Mouse (Mus musculus) left cerebral cortex, adult 11 months (tissue): ENCODE measurements around the gene Ctbp2.

Source experiments
- DNase-seq: peaks from one replicate; pipeline ENCODE4 v3.0.0; 2022; ENCODE audit warnings: low spot score

Gene Ctbp2

DNA sequence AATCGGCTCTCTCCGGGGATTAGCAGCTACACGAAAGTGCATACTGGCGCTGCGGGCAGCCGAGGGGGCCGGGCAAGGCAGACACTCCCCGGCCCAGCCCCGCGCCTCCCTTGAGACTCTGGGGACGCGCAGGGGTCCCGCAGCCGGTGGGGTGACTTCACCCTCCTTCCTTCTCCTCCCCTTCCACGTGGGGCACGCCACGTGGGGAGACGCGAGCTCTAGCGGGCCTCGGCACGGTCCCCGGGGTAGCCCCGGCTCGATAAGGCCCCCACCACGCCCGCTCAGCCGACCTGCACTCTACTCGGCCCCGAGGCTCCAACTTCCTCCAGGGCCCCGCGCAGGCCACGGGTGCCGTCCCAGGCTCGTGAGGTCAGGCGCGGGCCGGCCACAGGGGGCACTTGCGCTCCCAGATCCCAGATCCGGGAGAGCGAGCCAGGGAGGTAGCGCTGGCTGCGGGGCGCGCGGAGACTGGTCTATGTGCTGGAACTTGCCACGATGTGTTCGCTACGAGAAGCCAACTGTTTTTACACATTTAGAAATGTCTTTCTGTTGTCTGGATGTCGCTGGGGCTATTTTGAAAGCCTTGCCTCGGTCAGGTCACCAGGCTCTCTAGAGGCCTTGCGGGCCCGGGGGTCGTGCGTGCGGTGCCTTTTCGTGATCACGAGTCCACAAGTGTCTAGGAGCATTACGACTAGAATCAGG is at the start of gene Ctbp2:
TSS of gene Ctbp2 (minus strand) at position 356 of the 702 bp plus-strand sequence.
- peak; percentile 26 for DNase-seq

GRCm38 (mm10) chr7:133171403-133172032 is 47.4 kb upstream of the Ctbp2 start:
- DNase-seq, result no peak

GRCm38 (mm10) chr7:133168928-133169327 is 44.8 kb upstream of the Ctbp2 start:
- no peak for DNase-seq

DNA sequence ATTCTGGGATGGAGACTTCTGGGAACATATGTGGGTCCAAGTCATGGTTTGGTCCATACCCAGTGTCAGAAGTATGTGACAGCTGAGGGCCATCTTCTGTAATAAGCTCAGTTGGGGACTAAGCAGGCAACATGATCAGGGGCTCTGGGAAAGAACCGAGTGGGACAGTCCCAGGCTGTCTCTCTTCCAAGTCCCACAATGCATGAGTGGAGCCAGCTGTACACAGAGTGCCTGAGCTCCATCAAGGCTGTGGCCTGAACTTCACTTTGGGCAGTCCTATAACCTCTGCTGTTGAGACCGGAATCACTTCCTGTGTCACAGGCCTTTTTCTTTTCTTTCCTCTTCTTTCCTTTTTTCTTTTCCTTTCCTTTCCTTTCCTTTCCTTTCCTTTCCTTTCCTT is 43.7 kb upstream of the Ctbp2 start:
- DNase-seq, result no peak

GRCm38 (mm10) chr7:133164770-133165169 is 40.6 kb upstream of the Ctbp2 start:
- no peak for DNase-seq

DNA sequence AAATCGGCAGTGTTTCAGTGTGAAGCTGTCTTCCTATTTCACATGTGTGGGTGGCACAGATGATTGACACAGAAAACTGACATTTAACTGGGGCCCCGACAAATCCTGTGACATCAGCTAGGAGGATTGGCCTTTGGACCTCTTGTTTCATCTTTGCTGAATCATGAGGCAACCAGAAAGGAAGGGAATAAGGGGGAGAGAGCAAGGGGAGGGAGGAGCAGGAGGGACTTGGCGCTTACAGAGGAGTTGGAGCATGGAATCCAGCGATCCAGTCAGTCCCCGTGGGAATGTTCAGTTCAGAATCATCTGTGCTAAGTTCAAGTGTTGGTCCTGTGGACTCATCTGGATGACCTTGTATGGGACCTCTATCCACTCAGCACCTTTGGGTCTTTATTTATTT is 38.9 kb upstream of the Ctbp2 start:
- no peak for DNase-seq

- DNase-seq, result no peak
Measured at GRCm38 (mm10) chr7:133162131-133162530, 38.0 kb upstream of the Ctbp2 start.

GRCm38 (mm10) chr7:133161362-133162080 is 37.4 kb upstream of the Ctbp2 start:
- no peak for DNase-seq

DNA sequence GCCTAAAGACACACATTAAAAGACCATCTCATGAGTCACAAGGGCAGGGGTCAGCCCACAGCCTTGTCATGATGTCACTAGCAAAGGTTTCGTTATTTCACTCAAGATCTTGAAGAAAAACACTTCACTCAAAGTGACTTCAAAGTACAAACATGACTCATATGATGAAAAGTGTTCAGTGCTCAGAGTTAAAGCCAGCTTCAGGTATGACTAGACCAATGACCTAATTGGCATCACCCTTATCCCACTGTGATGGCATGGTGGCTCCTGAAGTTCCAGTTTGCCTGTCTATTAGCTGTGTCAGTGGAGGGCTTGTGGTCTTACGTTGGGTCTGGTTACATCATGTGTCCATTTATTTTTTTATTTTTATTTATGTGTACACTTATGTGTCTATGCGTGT is 35.4 kb upstream of the Ctbp2 start:
- DNase-seq, result no peak

DNA sequence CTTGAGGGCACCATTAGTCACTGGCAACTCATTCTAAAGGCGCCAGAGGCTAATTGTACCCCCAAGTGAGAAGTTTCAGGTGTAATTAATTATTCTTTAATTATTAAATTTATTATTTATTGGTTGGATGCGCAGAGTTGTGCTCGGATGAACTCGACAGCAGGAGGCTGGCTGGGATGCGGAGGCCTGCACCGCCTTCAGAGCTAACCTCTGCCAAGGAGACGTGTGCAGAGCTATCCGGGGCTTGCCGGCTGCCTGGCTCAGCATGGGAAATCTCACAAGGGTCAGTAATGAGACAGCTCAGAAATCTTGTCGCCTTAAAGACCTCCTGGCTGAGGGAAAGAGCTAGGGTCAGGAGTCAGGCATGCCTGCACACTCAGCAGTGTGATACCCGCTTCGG is 31.5 kb upstream of the Ctbp2 start:
- no peak for DNase-seq

DNA sequence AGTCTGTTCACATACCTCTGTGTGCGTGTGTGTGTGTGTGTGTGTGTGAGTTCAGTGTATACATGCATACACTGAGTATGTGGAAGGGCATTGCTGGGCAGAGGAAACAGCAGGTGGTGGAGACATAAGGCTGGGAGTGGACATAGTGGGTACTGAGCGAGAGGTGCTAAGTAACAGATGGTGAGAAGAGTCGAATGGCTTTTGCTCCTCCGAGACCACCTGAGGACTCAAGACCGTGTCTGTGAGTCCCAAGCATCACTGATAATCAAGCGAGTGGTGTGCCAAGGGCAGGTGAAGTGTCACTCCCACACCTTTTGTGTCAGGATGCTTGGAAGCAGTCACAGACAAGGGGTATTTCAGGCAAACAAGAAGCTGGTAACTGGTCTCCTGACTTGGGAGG is 30.7 kb upstream of the Ctbp2 start:
- DNase-seq, result no peak

DNA sequence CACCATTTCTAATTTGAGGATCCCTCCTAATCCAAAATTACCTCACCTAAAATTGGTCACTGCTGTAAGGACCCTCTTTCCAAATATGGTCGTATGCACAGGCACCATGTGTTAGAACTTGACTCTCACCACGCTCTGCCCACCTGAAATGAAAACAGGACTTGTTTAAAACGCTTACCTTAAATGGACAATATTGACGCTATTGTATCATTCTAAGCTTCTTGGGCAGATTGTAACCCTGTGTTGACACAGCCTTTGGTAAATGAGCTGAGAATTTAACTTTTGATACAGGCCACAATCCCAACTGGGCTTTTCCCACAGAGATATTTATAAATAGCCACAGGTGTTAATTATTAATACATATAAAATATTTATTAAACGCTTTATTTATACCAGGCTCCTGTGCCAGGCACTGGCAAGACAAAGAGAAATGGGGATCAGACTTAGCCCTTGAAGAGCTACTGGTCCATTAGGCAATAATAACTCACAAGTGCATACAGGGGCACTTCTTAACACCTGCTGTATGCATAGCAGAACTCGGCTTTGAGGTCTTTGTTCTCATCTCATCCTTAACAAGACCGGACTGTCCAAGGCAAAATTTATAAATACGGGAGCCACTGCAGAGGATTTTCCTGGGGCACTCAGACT is 15.7 kb upstream of the Ctbp2 start:
- no peak for DNase-seq

DNA sequence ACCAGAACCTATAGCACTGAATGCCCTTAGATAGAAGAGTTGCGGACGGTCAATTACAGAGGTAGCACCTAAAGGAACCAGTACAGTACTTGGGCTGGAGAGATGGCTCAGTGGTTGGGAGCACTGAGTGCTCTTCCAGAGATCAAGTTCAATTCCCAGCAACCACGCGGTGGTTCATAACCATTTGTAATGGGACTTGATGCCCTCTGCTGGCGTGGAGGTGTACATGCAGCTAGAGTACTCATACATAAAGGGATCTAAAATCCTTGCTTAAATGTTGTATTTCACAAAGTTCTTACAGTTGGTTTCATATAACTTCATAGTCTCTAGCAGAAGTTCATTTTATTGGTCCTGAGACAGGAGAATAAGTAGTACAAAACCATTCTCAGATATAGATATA is 9.4 kb upstream of the Ctbp2 start:
- DNase-seq, result no peak

DNA sequence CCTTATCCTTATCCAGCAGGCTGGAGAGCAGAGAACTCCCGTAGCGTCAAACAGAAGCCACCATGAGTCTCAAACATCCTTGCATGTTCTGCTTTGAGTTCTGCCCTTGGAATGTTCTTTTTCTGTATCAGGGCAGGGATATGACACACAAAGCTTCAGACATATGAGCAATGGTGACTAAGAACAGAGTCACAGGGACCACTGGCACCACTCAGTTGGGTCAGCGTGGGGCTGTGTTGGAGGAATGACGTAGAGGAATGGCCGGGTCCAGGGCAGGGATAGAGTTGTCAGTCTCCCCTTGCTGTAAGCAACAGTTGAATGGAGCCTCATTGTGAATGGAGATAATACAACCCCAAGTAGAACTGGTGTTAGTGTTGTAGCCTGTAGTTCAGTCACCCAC is 8.5 kb upstream of the Ctbp2 start:
- no peak for DNase-seq

GRCm38 (mm10) chr7:133124701-133125485 is 739 bp upstream of the Ctbp2 start:
- no peak for DNase-seq

DNA sequence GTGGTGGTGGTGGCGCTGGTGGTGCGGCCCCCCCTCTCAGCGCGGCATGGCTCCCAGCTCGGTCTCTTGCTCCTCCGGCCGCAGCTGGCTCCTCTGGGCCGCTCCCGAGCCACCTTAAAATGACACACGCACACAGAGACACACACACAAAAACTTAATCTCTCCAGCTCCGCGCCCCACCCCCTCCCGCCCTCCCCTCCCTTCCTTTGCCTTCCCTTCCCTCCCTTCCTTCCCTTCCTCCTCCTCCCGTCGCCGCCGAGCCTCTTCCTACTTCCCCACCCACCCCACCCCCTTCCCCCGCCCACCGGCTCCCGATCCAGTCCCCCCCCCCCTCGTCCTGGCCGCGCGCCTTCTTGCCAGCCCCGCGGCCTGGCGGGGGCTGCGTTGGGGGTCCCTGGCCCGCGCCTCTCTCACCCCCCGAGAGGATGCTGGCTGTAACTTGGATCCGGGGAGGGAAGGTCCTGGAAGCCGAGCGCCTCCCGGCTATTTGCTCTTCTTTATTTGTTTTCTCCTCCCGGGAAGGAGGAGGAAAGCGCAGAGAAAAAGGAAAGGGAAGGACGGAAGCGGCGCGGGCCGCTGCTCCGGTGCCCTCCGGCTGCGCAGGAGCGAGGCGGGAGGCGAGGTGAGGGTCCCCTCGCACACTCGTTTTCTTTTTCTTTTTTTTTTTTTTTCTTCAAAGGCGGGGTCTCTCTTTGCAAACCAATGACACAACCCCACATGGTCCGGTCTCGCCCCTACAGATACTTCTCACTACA is 733 bp downstream of the Ctbp2 start, which contains the start of gene Fgfr2:
TSS of gene Fgfr2 (minus strand) at position 107 of the 755 bp plus-strand sequence.
- no peak for DNase-seq

DNA sequence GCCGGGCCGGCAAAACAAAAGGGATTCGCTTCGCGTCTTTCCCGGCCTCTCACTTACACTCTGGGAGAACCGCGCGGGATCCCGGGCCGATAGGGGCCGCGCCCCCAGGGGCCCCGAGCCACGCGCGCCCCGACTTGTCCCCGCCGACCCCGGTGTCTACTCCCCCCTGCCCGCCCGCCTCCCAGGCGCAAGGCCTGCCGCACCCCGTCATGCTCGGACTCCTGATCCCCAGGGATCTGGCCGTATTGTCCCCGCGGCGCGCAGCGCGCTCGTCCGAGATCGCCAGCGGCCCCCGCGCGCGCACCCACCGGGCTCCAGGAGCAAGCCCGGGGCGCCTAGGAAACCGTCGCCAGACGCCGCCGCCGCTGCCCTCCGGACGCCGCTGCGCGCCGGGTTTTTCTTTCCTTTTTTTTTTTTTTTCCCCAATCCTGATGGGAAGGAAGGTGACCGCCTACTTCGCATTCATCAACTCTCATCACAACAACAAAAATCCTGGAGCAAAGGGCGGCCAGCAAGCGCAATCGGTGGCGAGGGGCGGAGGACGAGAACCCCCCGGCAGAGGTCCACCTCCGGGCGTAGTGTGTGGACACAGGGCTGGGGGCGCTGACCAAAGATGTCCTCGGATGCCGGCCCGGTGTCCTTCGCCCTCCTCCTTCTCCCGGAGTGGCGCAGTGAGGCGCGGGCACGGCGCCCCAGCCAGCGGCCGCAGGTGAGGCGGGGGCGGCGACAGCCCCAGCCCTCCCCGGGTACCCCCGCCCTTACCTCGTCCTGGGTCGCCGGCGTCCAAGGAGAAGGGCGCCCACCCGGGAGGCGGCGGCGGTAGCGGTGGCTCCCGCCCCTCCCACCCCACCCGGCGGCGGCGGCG is 1.5 kb downstream of the Ctbp2 start:
- no peak for DNase-seq

GRCm38 (mm10) chr7:133121661-133122378 is 2.3 kb downstream of the Ctbp2 start:
- DNase-seq, result no peak

DNA sequence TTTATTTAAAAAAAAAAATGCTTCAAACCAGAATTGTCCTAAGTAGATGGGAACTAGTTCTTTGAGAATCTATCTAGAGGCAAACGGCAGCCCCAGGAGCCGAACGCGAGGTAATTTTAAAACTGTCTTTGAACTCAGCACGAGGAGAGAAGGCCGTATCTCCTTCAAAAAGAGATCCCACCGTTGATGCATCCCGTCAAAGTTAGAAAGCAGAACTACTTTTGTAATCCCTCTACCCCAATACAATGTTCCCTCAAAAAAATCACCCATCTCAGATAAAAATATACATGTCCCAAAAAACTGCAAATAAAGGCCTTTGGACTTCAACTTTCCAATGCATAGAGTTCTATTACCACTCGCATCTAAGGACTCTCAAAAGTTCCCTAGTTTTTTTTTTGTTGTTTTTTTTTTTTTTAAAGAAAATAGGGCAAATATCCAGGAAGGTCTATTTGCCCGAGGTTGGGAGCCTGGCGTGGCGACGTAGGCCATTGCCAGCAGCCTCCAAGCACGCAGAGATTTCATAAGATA is 3.0 kb downstream of the Ctbp2 start:
- DNase-seq, result no peak
